8 mouse cellular contexts compared by ENCODE assay signal in genomic region chr7:10494786-10495521, GRCm38 (mm10). TPM values are rescaled to one million over a fixed set of nuclear protein-coding genes. Genes with fewer than 3 reads are reported as not detected.
DNase-seq lines count a peak whose midpoint lies in the region; ATAC-seq and TF ChIP-seq lines count a peak whose summit lies in the region.

Gene Zik1 (minus strand): TSS chr7:10495394.

- peak within 1 kb of the TSS; percentile 69 for H3K4me3 ChIP-seq in layer of hippocampus, adult 2 months
- peak within 1 kb of the TSS; percentile 72 for H3K4me3 ChIP-seq in neural tube, embryonic 15.5 days (replicated peaks)

- H3K9me3 ChIP-seq in neural tube, embryonic 15.5 days (replicated peaks), result no peaks in the 10 kb centered on the region

- H3K36me3 ChIP-seq in neural tube, embryonic 15.5 days, result peaks cover 26% of the 10 kb centered on the region

- peak within 1 kb of the TSS; percentile 92 for H3K27ac ChIP-seq in layer of hippocampus, adult 2 months
- peak within 1 kb of the TSS; percentile 81 for H3K27ac ChIP-seq in neural tube, embryonic 15.5 days (replicated peaks)

- H3K27me3 ChIP-seq in neural tube, embryonic 15.5 days (replicated peaks), result no peaks in the 10 kb centered on the region

- DNase-seq in R1 (ENCODE audit: low read depth, low spot score), result peak; percentile 92
- peak; percentile 86 for DNase-seq in cerebellum, postnatal 10 days
- peak; percentile 76 to 84 for DNase-seq in layer of hippocampus, adult 2 months (ENCODE audit: low spot score in 2 of 2)
- peak; percentile 37 to 38 for DNase-seq in lung, adult 18-20 months
- peak; percentile 46 for DNase-seq in testis, postnatal 14 days (ENCODE audit: low spot score)

- 1% methylated on average over 33 of the region's 33 CpGs for WGBS in neural tube, embryonic 15.5 days

- ATAC-seq in frontal cortex, adult (ENCODE audit: low TSS enrichment), result peak; percentile 99
- ATAC-seq in hematopoietic stem cell, adult 5-6 weeks (replicated peaks in 1 of 2; ENCODE audit: insufficient read depth in 1 of 2, low FRiP score in 2 of 2, low TSS enrichment in 1 of 2, low read depth in 1 of 2, poor library complexity in 2 of 2, severe bottlenecking in 2 of 2), result peak; percentile 99 to 100
- ATAC-seq in neural tube, embryonic 15.5 days (ENCODE audit: low FRiP score), result peak; percentile 99

- H3K9ac ChIP-seq in neural tube, embryonic 15.5 days (replicated peaks), result peak within 1 kb of the TSS; percentile 78

- peaks cover 24% of the 10 kb centered on the region for H3K4me1 ChIP-seq in neural tube, embryonic 15.5 days

- H3K4me2 ChIP-seq in neural tube, embryonic 15.5 days, result peak within 1 kb of the TSS; percentile 80

- no peak for TF ChIP-seq CTCF in layer of hippocampus, adult 2 months (conservative IDR thresholded peaks at IDR 0.05)

RNA-seq across cellular contexts. Expression of gene Zik1, which starts in this region (rescaled TPM):
- total RNA-seq in hematopoietic stem cell, adult 5-6 weeks (2017), result 6.8 and 7.8 TPM in 2 replicates
- total RNA-seq in layer of hippocampus, adult 2 months (2021), result 10 to 100 TPM; 14.5 to 15.1 TPM
- 23.7 and 28.4 TPM in 2 replicates for polyA plus RNA-seq in neural tube, embryonic 15.5 days (2015; fragmentation: Nextera tagmentation; extraction: Ambion mirVana)

Comparison
In these comparisons a context has a peak if more than half of its experiments do, and no peak if none do; other contexts are left out.
1. Peak in every context shown above with its lines: DNase-seq, ATAC-seq, H3K4me3 ChIP-seq and H3K27ac ChIP-seq.
2. DNase-seq: peak in every context shown above with its lines; median percentile 92 in R1; 86 in cerebellum, postnatal 10 days; 80 in layer of hippocampus, adult 2 months; 46 in testis, postnatal 14 days; 38 in lung, adult 18-20 months.